Mouse (Mus musculus): Measurements from ENCODE around the gene Dhh. TPM values are rescaled to one million over a fixed set of nuclear protein-coding genes. Genes with fewer than 3 reads are reported as not detected.
A peak's percentile ranks its signal among the peaks of the same experiment; 100 is the strongest.

The Dhh gene
- polyA plus RNA-seq (2014; fragmentation: Nextera tagmentation; extraction: Ambion mirVana) = 0.18 and 0.36 TPM in 2 replicates

GRCm38 (mm10) chr15:98897928-98898800, at the start of gene Dhh:
Gene Dhh, minus strand, starts transcription at chr15:98898540.
- H3K27ac ChIP-seq (ENCODE audit: low read depth, low read length) = no peak within 1 kb of the TSS
- peaks cover 6% of the 10 kb centered on the region for H3K36me3 ChIP-seq (ENCODE audit: control insufficient read depth, insufficient read depth, low read length)
- peaks cover 15% of the 10 kb centered on the region; the same call in 1 of the 2 replicates for H3K4me1 ChIP-seq (ENCODE audit: control insufficient read depth, insufficient read depth, low read length)
- DNase-seq (ENCODE audit: low spot score) = no peak
- H3K4me3 ChIP-seq (ENCODE audit: low read depth, low read length) = peak within 1 kb of the TSS; percentile 13
- WGBS = under 1% methylated on average over 40 of the region's 41 CpGs
- H3K9me3 ChIP-seq (replicated peaks; ENCODE audit: control insufficient read depth, low read length) = no peaks in the 10 kb centered on the region
- ATAC-seq = no peak
- peaks cover 65% of the 10 kb centered on the region for H3K27me3 ChIP-seq (replicated peaks; ENCODE audit: control insufficient read depth, insufficient read depth, low read length)
- H3K4me2 ChIP-seq (ENCODE audit: low read length) = peak within 1 kb of the TSS; percentile 14; the same call in 1 of the 2 replicates
- no peak within 1 kb of the TSS for H3K9ac ChIP-seq (ENCODE audit: low read length)

- Histone ChIP-seq H3K36me3 (ENCODE audit: control insufficient read depth, insufficient read depth, low read length) (peaks cover 21% of the 10 kb centered on the region), H3K9ac (ENCODE audit: low read length) (peak overlapping the region; percentile 62), H3K9me3 (replicated peaks; ENCODE audit: control insufficient read depth, low read length) (no peaks in the 10 kb centered on the region), H3K27me3 (replicated peaks; ENCODE audit: control insufficient read depth, insufficient read depth, low read length) (no peaks in the 10 kb centered on the region), H3K4me3 (ENCODE audit: low read depth, low read length) (no peak overlapping the region), H3K4me2 (ENCODE audit: low read length) (peak overlapping the region; percentile 60), H3K4me1 (ENCODE audit: control insufficient read depth, insufficient read depth, low read length) (no peaks in the 10 kb centered on the region), H3K27ac (ENCODE audit: low read depth, low read length) (no peak overlapping the region)
- DNase-seq (ENCODE audit: low spot score) = no peak
- 53% methylated on average over 3 of the region's 3 CpGs for WGBS
- ATAC-seq = no peak
These were observed 49.5 kb upstream of the Dhh start for GRCm38 (mm10) chr15:98947884-98948283.

GRCm38 (mm10) chr15:98943133-98943532, 44.8 kb upstream of the Dhh start:
- Histone ChIP-seq H3K27me3 (replicated peaks; ENCODE audit: control insufficient read depth, insufficient read depth, low read length) (no peaks in the 10 kb centered on the region), H3K4me3 (ENCODE audit: low read depth, low read length) (no peak overlapping the region), H3K9ac (ENCODE audit: low read length) (no peak overlapping the region), H3K36me3 (ENCODE audit: control insufficient read depth, insufficient read depth, low read length) (no peaks in the 10 kb centered on the region), H3K9me3 (replicated peaks; ENCODE audit: control insufficient read depth, low read length) (no peaks in the 10 kb centered on the region), H3K4me2 (ENCODE audit: low read length) (no peak overlapping the region), H3K27ac (ENCODE audit: low read depth, low read length) (no peak overlapping the region), H3K4me1 (ENCODE audit: control insufficient read depth, insufficient read depth, low read length) (peaks cover 2% of the 10 kb centered on the region; the same call in 1 of the 2 replicates)
- 79% methylated on average over 4 of the region's 4 CpGs for WGBS
- DNase-seq (ENCODE audit: low spot score) (no peak), ATAC-seq (no peak)

GRCm38 (mm10) chr15:98942081-98942480, 43.7 kb upstream of the Dhh start:
- Histone ChIP-seq H3K36me3 (ENCODE audit: control insufficient read depth, insufficient read depth, low read length) (no peaks in the 10 kb centered on the region), H3K27ac (ENCODE audit: low read depth, low read length) (no peak overlapping the region), H3K9ac (ENCODE audit: low read length) (no peak overlapping the region), H3K27me3 (replicated peaks; ENCODE audit: control insufficient read depth, insufficient read depth, low read length) (no peaks in the 10 kb centered on the region), H3K4me3 (ENCODE audit: low read depth, low read length) (no peak overlapping the region), H3K9me3 (replicated peaks; ENCODE audit: control insufficient read depth, low read length) (no peaks in the 10 kb centered on the region), H3K4me1 (ENCODE audit: control insufficient read depth, insufficient read depth, low read length) (peaks cover 2% of the 10 kb centered on the region; the same call in 1 of the 2 replicates), H3K4me2 (ENCODE audit: low read length) (no peak overlapping the region)
- 76% methylated on average over 4 of the region's 4 CpGs for WGBS
- no peak for DNase-seq (ENCODE audit: low spot score)
- no peak for ATAC-seq

- Histone ChIP-seq H3K4me3 (ENCODE audit: low read depth, low read length) (no peak overlapping the region), H3K9me3 (replicated peaks; ENCODE audit: control insufficient read depth, low read length) (no peaks in the 10 kb centered on the region), H3K27ac (ENCODE audit: low read depth, low read length) (no peak overlapping the region), H3K27me3 (replicated peaks; ENCODE audit: control insufficient read depth, insufficient read depth, low read length) (no peaks in the 10 kb centered on the region), H3K4me1 (ENCODE audit: control insufficient read depth, insufficient read depth, low read length) (peaks cover 2% of the 10 kb centered on the region; the same call in 1 of the 2 replicates), H3K4me2 (ENCODE audit: low read length) (no peak overlapping the region), H3K36me3 (ENCODE audit: control insufficient read depth, insufficient read depth, low read length) (no peaks in the 10 kb centered on the region), H3K9ac (ENCODE audit: low read length) (no peak overlapping the region)
- DNase-seq (ENCODE audit: low spot score) (no peak), ATAC-seq (no peak)
- 91% methylated on average over 2 of the region's 2 CpGs for WGBS
These were observed 43.2 kb upstream of the Dhh start for GRCm38 (mm10) chr15:98941539-98941938.

GRCm38 (mm10) chr15:98940816-98941215, 42.5 kb upstream of the Dhh start:
- DNase-seq (ENCODE audit: low spot score) = peak; percentile 57
- H3K4me1 ChIP-seq (ENCODE audit: control insufficient read depth, insufficient read depth, low read length) = peaks cover 4% of the 10 kb centered on the region; the same call in 1 of the 2 replicates
- H3K4me3 ChIP-seq (ENCODE audit: low read depth, low read length) = no peak overlapping the region
- ATAC-seq = peak; percentile 29; the same call in 1 of the 2 replicates
- H3K4me2 ChIP-seq (ENCODE audit: low read length) = no peak overlapping the region
- no peak overlapping the region for H3K9ac ChIP-seq (ENCODE audit: low read length)
- H3K27me3 ChIP-seq (replicated peaks; ENCODE audit: control insufficient read depth, insufficient read depth, low read length) = no peaks in the 10 kb centered on the region
- no peaks in the 10 kb centered on the region for H3K36me3 ChIP-seq (ENCODE audit: control insufficient read depth, insufficient read depth, low read length)
- WGBS = 51% methylated on average over 10 of the region's 10 CpGs
- peak overlapping the region; percentile 48; the same call in 1 of the 2 replicates for H3K27ac ChIP-seq (ENCODE audit: low read depth, low read length)
- H3K9me3 ChIP-seq (replicated peaks; ENCODE audit: control insufficient read depth, low read length) = no peaks in the 10 kb centered on the region

- DNase-seq (ENCODE audit: low spot score) (peak; percentile 95), ATAC-seq (peak; percentile 92)
- peak within 1 kb of the TSS; percentile 88 for H3K9ac ChIP-seq (ENCODE audit: low read length)
- no peaks in the 10 kb centered on the region for H3K9me3 ChIP-seq (replicated peaks; ENCODE audit: control insufficient read depth, low read length)
- peaks cover 16% of the 10 kb centered on the region for H3K4me1 ChIP-seq (ENCODE audit: control insufficient read depth, insufficient read depth, low read length)
- under 1% methylated on average over 50 of the region's 58 CpGs for WGBS
- H3K27me3 ChIP-seq (replicated peaks; ENCODE audit: control insufficient read depth, insufficient read depth, low read length) = no peaks in the 10 kb centered on the region
- peak within 1 kb of the TSS; percentile 69 for H3K4me3 ChIP-seq (ENCODE audit: low read depth, low read length)
- peak within 1 kb of the TSS; percentile 99 for H3K27ac ChIP-seq (ENCODE audit: low read depth, low read length)
- H3K4me2 ChIP-seq (ENCODE audit: low read length) = peak within 1 kb of the TSS; percentile 96
- peaks cover 19% of the 10 kb centered on the region for H3K36me3 ChIP-seq (ENCODE audit: control insufficient read depth, insufficient read depth, low read length)
These were observed 36.0 kb upstream of the Dhh start, which contains the start of gene Tuba1b for GRCm38 (mm10) chr15:98934217-98934839. Gene Tuba1b, minus strand, starts transcription at chr15:98934565.

- Histone ChIP-seq H3K4me1 (ENCODE audit: control insufficient read depth, insufficient read depth, low read length) (peaks cover 16% of the 10 kb centered on the region), H3K27ac (ENCODE audit: low read depth, low read length) (peak overlapping the region; percentile 99), H3K36me3 (ENCODE audit: control insufficient read depth, insufficient read depth, low read length) (peaks cover 19% of the 10 kb centered on the region), H3K4me2 (ENCODE audit: low read length) (peak overlapping the region; percentile 96), H3K27me3 (replicated peaks; ENCODE audit: control insufficient read depth, insufficient read depth, low read length) (no peaks in the 10 kb centered on the region), H3K4me3 (ENCODE audit: low read depth, low read length) (peak overlapping the region; percentile 69), H3K9me3 (replicated peaks; ENCODE audit: control insufficient read depth, low read length) (no peaks in the 10 kb centered on the region), H3K9ac (ENCODE audit: low read length) (peak overlapping the region; percentile 88)
- peak; percentile 89 for ATAC-seq
- peak; percentile 99 for DNase-seq (ENCODE audit: low spot score)
- 0% methylated on average over 35 of the region's 35 CpGs for WGBS
These were observed 35.5 kb upstream of the Dhh start for GRCm38 (mm10) chr15:98933833-98934216.

Data from forebrain, embryonic 14.5 days (tissue).